Mouse (Mus musculus): ENCODE results near the gene Prmt1. TPM values are rescaled to one million over a fixed set of nuclear protein-coding genes. Genes with fewer than 3 reads are reported as not detected.

Gene Prmt1
- polyA plus RNA-seq, 1 experiment from 2014 or later: 595 TPM

GRCm38 (mm10) chr7:44986879-44987718 is 731 bp upstream of the Prmt1 start:
- H3K27ac ChIP-seq: peak overlapping the region; percentile 79
- ATAC-seq (ENCODE audit: low FRiP score, low read depth): peak; percentile 37
- H3K36me3 ChIP-seq: peaks cover 26% of the 10 kb centered on the region
- H3K27me3 ChIP-seq (replicated peaks): no peaks in the 10 kb centered on the region
- peaks cover 30% of the 10 kb centered on the region for H3K4me1 ChIP-seq
- peak overlapping the region; percentile 71 for H3K4me2 ChIP-seq (replicated peaks)
- no peaks in the 10 kb centered on the region for H3K9me3 ChIP-seq
- H3K9ac ChIP-seq: peak overlapping the region; percentile 74
- H3K4me3 ChIP-seq: peak overlapping the region; percentile 56
- under 1% methylated on average over 29 of the region's 29 CpGs for WGBS

DNA sequence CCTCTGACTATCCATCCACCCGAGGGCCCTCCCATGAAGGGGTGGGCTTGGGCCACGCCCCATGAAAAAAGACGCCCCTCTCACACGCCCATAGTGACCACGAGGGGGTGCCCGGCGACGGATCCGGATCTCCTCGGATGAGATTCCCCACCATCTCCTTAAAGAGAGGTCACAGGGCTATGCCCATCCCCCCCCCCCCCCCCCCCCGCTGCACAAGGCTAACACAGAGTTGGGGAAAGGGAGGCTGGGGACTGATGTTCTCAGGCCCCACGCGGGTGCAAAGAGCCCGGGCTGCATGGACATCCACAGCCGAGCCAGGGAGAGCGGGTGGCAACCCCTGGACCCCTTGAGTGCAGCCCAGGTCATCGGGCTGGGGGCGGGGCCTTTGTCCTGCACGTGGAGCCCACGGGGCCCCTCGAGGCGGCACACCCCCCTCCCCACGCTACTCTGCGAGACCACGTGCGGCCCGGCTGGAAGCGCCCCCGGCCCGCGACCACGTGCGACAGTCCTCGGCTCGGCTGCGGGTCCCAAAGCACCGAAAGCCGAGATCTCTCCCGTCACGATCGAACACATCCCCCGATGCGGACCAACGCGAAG is 675 bp downstream of the Prmt1 start:
- peak overlapping the region; percentile 78 for H3K27ac ChIP-seq
- peak; percentile 18 for ATAC-seq (ENCODE audit: low FRiP score, low read depth)
- under 1% methylated on average over 44 of the region's 45 CpGs for WGBS
- H3K27me3 ChIP-seq (replicated peaks): no peaks in the 10 kb centered on the region
- H3K4me3 ChIP-seq: peak overlapping the region; percentile 88
- peak overlapping the region; percentile 71 for H3K4me2 ChIP-seq (replicated peaks)
- H3K9me3 ChIP-seq: no peaks in the 10 kb centered on the region
- H3K4me1 ChIP-seq: peaks cover 30% of the 10 kb centered on the region
- H3K9ac ChIP-seq: peak overlapping the region; percentile 95
- H3K36me3 ChIP-seq: peaks cover 30% of the 10 kb centered on the region

- peak overlapping the region; percentile 88 for H3K4me3 ChIP-seq
- H3K9me3 ChIP-seq: no peaks in the 10 kb centered on the region
- H3K27me3 ChIP-seq (replicated peaks): no peaks in the 10 kb centered on the region
- peak overlapping the region; percentile 33; the same call in 1 of the 2 replicates for H3K9ac ChIP-seq
- peaks cover 36% of the 10 kb centered on the region for H3K36me3 ChIP-seq
- H3K27ac ChIP-seq: no peak overlapping the region
- peak overlapping the region; percentile 71 for H3K4me2 ChIP-seq (replicated peaks)
- WGBS: 43% methylated on average over 3 of the region's 3 CpGs
- no peak for ATAC-seq (ENCODE audit: low FRiP score, low read depth)
- H3K4me1 ChIP-seq: peaks cover 30% of the 10 kb centered on the region
Observed at GRCm38 (mm10) chr7:44984833-44985164, 1.6 kb downstream of the Prmt1 start.

GRCm38 (mm10) chr7:44983944-44984832 is 2.2 kb downstream of the Prmt1 start:
- Histone ChIP-seq H3K36me3 (peaks cover 42% of the 10 kb centered on the region), H3K9ac (peak overlapping the region; percentile 33; the same call in 1 of the 2 replicates), H3K4me3 (peak overlapping the region; percentile 88), H3K4me2 (replicated peaks) (peak overlapping the region; percentile 71), H3K27ac (no peak overlapping the region), H3K9me3 (no peaks in the 10 kb centered on the region), H3K4me1 (peaks cover 30% of the 10 kb centered on the region), H3K27me3 (replicated peaks) (no peaks in the 10 kb centered on the region)
- no peak for ATAC-seq (ENCODE audit: low FRiP score, low read depth)
- 76% methylated on average over 7 of the region's 7 CpGs for WGBS

- H3K27me3 ChIP-seq (replicated peaks): no peaks in the 10 kb centered on the region
- H3K36me3 ChIP-seq: peaks cover 53% of the 10 kb centered on the region
- ATAC-seq (ENCODE audit: low FRiP score, low read depth): no peak
- no peak overlapping the region for H3K4me3 ChIP-seq
- H3K9ac ChIP-seq: 0 out of 2 replicates have a peak overlapping the region, but pooled peaks have one; percentile 5
- no peaks in the 10 kb centered on the region for H3K9me3 ChIP-seq
- peaks cover 24% of the 10 kb centered on the region for H3K4me1 ChIP-seq
- no peak overlapping the region for H3K27ac ChIP-seq
- 38% methylated on average over 6 of the region's 6 CpGs for WGBS
- H3K4me2 ChIP-seq (replicated peaks): peak overlapping the region; percentile 71; the same call in 1 of the 2 replicates
Observed at GRCm38 (mm10) chr7:44983085-44983484, 3.3 kb downstream of the Prmt1 start.

- peaks cover 68% of the 10 kb centered on the region for H3K36me3 ChIP-seq
- ATAC-seq (ENCODE audit: low FRiP score, low read depth): no peak
- 97% methylated on average over 8 of the region's 8 CpGs for WGBS
- no peak overlapping the region for H3K4me2 ChIP-seq (replicated peaks)
- H3K4me3 ChIP-seq: no peak overlapping the region
- no peak overlapping the region for H3K9ac ChIP-seq
- H3K4me1 ChIP-seq: peaks cover 21% of the 10 kb centered on the region
- H3K27me3 ChIP-seq (replicated peaks): no peaks in the 10 kb centered on the region
- H3K27ac ChIP-seq: no peak overlapping the region
- no peaks in the 10 kb centered on the region for H3K9me3 ChIP-seq
Observed at GRCm38 (mm10) chr7:44981539-44981938, 4.8 kb downstream of the Prmt1 start.

- no peaks in the 10 kb centered on the region for H3K9me3 ChIP-seq
- H3K4me1 ChIP-seq: peaks cover 14% of the 10 kb centered on the region
- no peak for ATAC-seq (ENCODE audit: low FRiP score, low read depth)
- no peak overlapping the region for H3K4me2 ChIP-seq (replicated peaks)
- no peak overlapping the region for H3K9ac ChIP-seq
- peaks cover 71% of the 10 kb centered on the region for H3K36me3 ChIP-seq
- 97% methylated on average over 3 of the region's 3 CpGs for WGBS
- H3K27me3 ChIP-seq (replicated peaks): no peaks in the 10 kb centered on the region
- no peak overlapping the region for H3K27ac ChIP-seq
- no peak overlapping the region for H3K4me3 ChIP-seq
Observed at GRCm38 (mm10) chr7:44978300-44978699, 8.1 kb downstream of the Prmt1 start.

- Histone ChIP-seq H3K27ac (0 out of 2 replicates have a peak overlapping the region, but pooled peaks have one; percentile 57), H3K9me3 (no peaks in the 10 kb centered on the region), H3K27me3 (replicated peaks) (no peaks in the 10 kb centered on the region), H3K9ac (no peak overlapping the region), H3K4me1 (peaks cover 32% of the 10 kb centered on the region), H3K4me2 (replicated peaks) (peak overlapping the region; percentile 81), H3K4me3 (peak overlapping the region; percentile 46; the same call in 1 of the 2 replicates), H3K36me3 (peaks cover 45% of the 10 kb centered on the region)
- no peak for ATAC-seq (ENCODE audit: low FRiP score, low read depth)
- 29% methylated on average over 6 of the region's 6 CpGs for WGBS
Observed at GRCm38 (mm10) chr7:44975117-44975419, 11.3 kb downstream of the Prmt1 start.

- 2% methylated on average over 22 of the region's 22 CpGs for WGBS
- Histone ChIP-seq H3K27me3 (replicated peaks) (no peaks in the 10 kb centered on the region), H3K4me2 (replicated peaks) (peak within 1 kb of the TSS; percentile 81), H3K9ac (peak within 1 kb of the TSS; percentile 64), H3K4me1 (peaks cover 32% of the 10 kb centered on the region), H3K9me3 (no peaks in the 10 kb centered on the region), H3K27ac (peak within 1 kb of the TSS; percentile 80), H3K36me3 (peaks cover 40% of the 10 kb centered on the region), H3K4me3 (peak within 1 kb of the TSS; percentile 46)
- ATAC-seq (ENCODE audit: low FRiP score, low read depth): peak; percentile 48
Observed at GRCm38 (mm10) chr7:44974383-44975116, 11.8 kb downstream of the Prmt1 start, which contains the start of gene Cpt1c. TSS of gene Cpt1c (minus strand) at chr7:44974851.

- 42% methylated on average over 14 of the region's 14 CpGs for WGBS
- Histone ChIP-seq H3K4me1 (peaks cover 32% of the 10 kb centered on the region), H3K27me3 (replicated peaks) (no peaks in the 10 kb centered on the region), H3K27ac (peak overlapping the region; percentile 64; the same call in 1 of the 2 replicates), H3K36me3 (peaks cover 31% of the 10 kb centered on the region), H3K9ac (peak overlapping the region; percentile 64), H3K4me2 (replicated peaks) (peak overlapping the region; percentile 81), H3K9me3 (no peaks in the 10 kb centered on the region), H3K4me3 (peak overlapping the region; percentile 46)
- ATAC-seq (ENCODE audit: low FRiP score, low read depth): no peak
Observed at GRCm38 (mm10) chr7:44973415-44974130, 12.8 kb downstream of the Prmt1 start.

DNA sequence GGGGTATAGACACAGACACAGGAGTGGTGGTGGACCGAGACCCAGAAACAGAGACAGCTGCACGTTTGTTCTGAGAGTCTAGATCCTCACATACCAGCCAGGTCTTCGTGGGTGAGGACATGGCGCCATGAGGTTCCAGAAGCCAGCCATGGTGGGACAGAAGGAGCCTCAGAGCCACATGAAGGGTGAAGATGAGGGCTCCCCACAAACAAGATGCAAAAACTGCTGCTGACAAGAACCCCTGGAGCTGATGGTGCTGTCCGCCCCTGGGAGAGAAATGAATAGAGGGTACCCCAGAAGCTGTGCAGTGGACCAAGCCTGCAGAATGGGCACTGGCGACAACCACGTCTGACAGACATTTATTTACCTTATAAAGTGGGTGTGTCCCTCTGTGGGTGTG is 15.2 kb downstream of the Prmt1 start:
- H3K9me3 ChIP-seq: no peaks in the 10 kb centered on the region
- H3K9ac ChIP-seq: peak overlapping the region; percentile 67
- ATAC-seq (ENCODE audit: low FRiP score, low read depth): no peak
- H3K36me3 ChIP-seq: peaks cover 19% of the 10 kb centered on the region
- no peaks in the 10 kb centered on the region for H3K27me3 ChIP-seq (replicated peaks)
- peaks cover 32% of the 10 kb centered on the region for H3K4me1 ChIP-seq
- 77% methylated on average over 7 of the region's 7 CpGs for WGBS
- peak overlapping the region; percentile 51 for H3K27ac ChIP-seq
- peak overlapping the region; percentile 72 for H3K4me2 ChIP-seq (replicated peaks)
- peak overlapping the region; percentile 54 for H3K4me3 ChIP-seq

Measured in neural tube, embryonic 12.5 days (tissue).